Comparison of ENCODE assay signal across 15 mouse cellular contexts in the genomic region with DNA sequence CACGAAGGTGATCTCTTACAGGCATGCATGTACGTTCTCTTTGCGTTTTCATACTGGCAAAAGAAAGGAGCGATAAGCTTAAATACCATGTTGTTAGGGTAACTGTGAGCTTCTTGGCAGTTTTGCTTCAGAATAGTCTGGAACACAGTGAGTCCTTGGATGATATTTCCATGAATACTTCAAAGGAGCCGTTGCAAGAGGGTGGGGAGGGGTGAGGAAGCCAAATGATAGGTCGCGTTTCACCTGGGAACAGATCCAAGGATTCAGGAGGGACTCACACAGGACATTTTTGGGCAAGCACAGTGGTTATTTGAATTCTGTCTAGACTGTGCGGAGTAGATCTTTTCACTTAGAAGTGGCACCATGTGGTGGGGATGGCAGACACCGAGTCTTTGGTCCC. TPM values are rescaled to one million over a fixed set of nuclear protein-coding genes. Genes with fewer than 3 reads are reported as not detected.
A peak's percentile ranks its signal among the peaks of the same experiment; 100 is the strongest.
DNase-seq lines count a peak whose midpoint lies in the region.
"Had no signal": no experiment of that assay in that cellular context is flagged by ENCODE, and none has a peak within 500 bp of the region (broad histone marks: within the 10 kb centered on the region; RNA-seq: fewer than 3 reads in every experiment).

No protein-coding gene starts in this region.

- DNase-seq in adrenal gland, adult 2 months: peak; percentile 63
- DNase-seq in adrenal gland, postnatal 25 days: no peak
- peak; percentile 63 for DNase-seq in adrenal gland, postnatal 14 days
- DNase-seq in adrenal gland, adult 18-20 months (ENCODE audit: low spot score in 2 of 2): no peak
- peak; percentile 38 for DNase-seq in gastrocnemius, adult 18-20 months (ENCODE audit: low spot score)
- no peak for DNase-seq in gastrocnemius, postnatal 4 days (ENCODE audit: low spot score in 2 of 2)
- peak; percentile 37 to 47 for DNase-seq in adrenal gland, postnatal 36 days
- DNase-seq in thymus, postnatal 0 days (ENCODE audit: low spot score): no peak
- DNase-seq: cerebellum, adult 11-12 months; cerebellum, adult 2 months; cerebellum, adult 9-10 months; cerebellum, postnatal 10 days; cerebellum, postnatal 25 days; forebrain, postnatal 0 days had no signal

RNA-seq across cellular contexts. Expression of a gene that starts 3.8 kb away (rescaled TPM):
- total RNA-seq in adrenal gland, adult 2 months (2021): 10 to 100 TPM; 56.4 to 81.3 TPM
- 58.8 and 64.4 TPM in 2 replicates for polyA plus RNA-seq in adrenal gland, adult 2 months (2012; rRNA removed)
- 51.0 and 53.3 TPM in 2 replicates for total RNA-seq in adrenal gland, postnatal 25 days (2021)
- total RNA-seq in adrenal gland, postnatal 14 days (2021): 83.3 and 86.4 TPM in 2 replicates
- 10 to 100 TPM; 61.3 to 67.1 TPM for total RNA-seq in adrenal gland, adult 18-20 months (2021)
- total RNA-seq in gastrocnemius, adult 18-20 months (2021): 10 to 100 TPM; 50.8 to 54.9 TPM
- 10 to 100 TPM; 51.8 to 54.7 TPM for total RNA-seq in gastrocnemius, postnatal 4 days (2021)
- 10 to 100 TPM; 70.9 to 73.6 TPM for total RNA-seq in adrenal gland, postnatal 36 days (2021)
- polyA plus RNA-seq in thymus, postnatal 0 days (2015; fragmentation: Nextera tagmentation; extraction: Ambion mirVana): 111 and 121 TPM in 2 replicates

RNA-seq across cellular contexts. Expression of a gene that starts 8.5 kb away (rescaled TPM):
- 10 to 100 TPM; 28.8 to 33.6 TPM for total RNA-seq in adrenal gland, adult 2 months (2021)
- polyA plus RNA-seq in adrenal gland, adult 2 months (2012; rRNA removed): 36.4 and 40.3 TPM in 2 replicates
- 35.2 and 39.1 TPM in 2 replicates for total RNA-seq in adrenal gland, postnatal 25 days (2021)
- 38.1 and 40.4 TPM in 2 replicates for total RNA-seq in adrenal gland, postnatal 14 days (2021)
- 10 to 100 TPM; 28.3 to 33.5 TPM for total RNA-seq in adrenal gland, adult 18-20 months (2021)
- 10 to 100 TPM; 10.6 to 12.2 TPM for total RNA-seq in gastrocnemius, adult 18-20 months (2021)
- 10 to 100 TPM; 27.5 to 29.9 TPM for total RNA-seq in gastrocnemius, postnatal 4 days (2021)
- total RNA-seq in adrenal gland, postnatal 36 days (2021): 10 to 100 TPM; 30.8 to 39.5 TPM
- 205 and 222 TPM in 2 replicates for polyA plus RNA-seq in thymus, postnatal 0 days (2015; fragmentation: Nextera tagmentation; extraction: Ambion mirVana)

RNA-seq across cellular contexts. Expression of a gene that starts 49.3 kb away (rescaled TPM):
- total RNA-seq in adrenal gland, adult 2 months (2021): 10 to 100 TPM; 40.2 to 41.6 TPM
- polyA plus RNA-seq in adrenal gland, adult 2 months (2012; rRNA removed): 14.9 and 15.2 TPM in 2 replicates
- 40.0 and 44.5 TPM in 2 replicates for total RNA-seq in adrenal gland, postnatal 25 days (2021)
- 35.6 and 40.0 TPM in 2 replicates for total RNA-seq in adrenal gland, postnatal 14 days (2021)
- total RNA-seq in adrenal gland, adult 18-20 months (2021): 10 to 100 TPM; 37.1 to 43.7 TPM
- 10 to 100 TPM; 19.8 to 21.3 TPM for total RNA-seq in gastrocnemius, adult 18-20 months (2021)
- 10 to 100 TPM; 28.7 to 31.7 TPM for total RNA-seq in gastrocnemius, postnatal 4 days (2021)
- 10 to 100 TPM; 32.4 to 33.8 TPM for total RNA-seq in adrenal gland, postnatal 36 days (2021)
- polyA plus RNA-seq in thymus, postnatal 0 days (2015; fragmentation: Nextera tagmentation; extraction: Ambion mirVana): 25.2 and 28.0 TPM in 2 replicates

RNA-seq across cellular contexts. Expression of a gene that starts 49.3 kb away (rescaled TPM):
- total RNA-seq in adrenal gland, adult 2 months (2021): 10 to 100 TPM; 41.4 to 43.6 TPM
- 10.3 and 14.9 TPM in 2 replicates for polyA plus RNA-seq in adrenal gland, adult 2 months (2012; rRNA removed)
- 40.3 TPM in 2 replicates for total RNA-seq in adrenal gland, postnatal 25 days (2021)
- 39.2 and 46.9 TPM in 2 replicates for total RNA-seq in adrenal gland, postnatal 14 days (2021)
- total RNA-seq in adrenal gland, adult 18-20 months (2021): 10 to 100 TPM; 32.9 to 42.8 TPM
- total RNA-seq in gastrocnemius, adult 18-20 months (2021): 10 to 100 TPM; 33.1 to 36.1 TPM
- 10 to 100 TPM; 26.8 to 34.3 TPM for total RNA-seq in gastrocnemius, postnatal 4 days (2021)
- total RNA-seq in adrenal gland, postnatal 36 days (2021): 10 to 100 TPM; 40.9 to 42.2 TPM
- polyA plus RNA-seq in thymus, postnatal 0 days (2015; fragmentation: Nextera tagmentation; extraction: Ambion mirVana): 42.5 and 43.2 TPM in 2 replicates

RNA-seq across cellular contexts. Expression of a gene that starts 54.8 kb away (rescaled TPM):
- total RNA-seq in adrenal gland, adult 2 months (2021): 1 to 10 TPM; 1.1 to 2.9 TPM
- polyA plus RNA-seq in adrenal gland, adult 2 months (2012; rRNA removed): 0.06 and 0.12 TPM in 2 replicates
- total RNA-seq in adrenal gland, postnatal 25 days (2021): 0.90 and 2.6 TPM in 2 replicates
- total RNA-seq in adrenal gland, postnatal 14 days (2021): 1.1 and 2.0 TPM in 2 replicates
- total RNA-seq in adrenal gland, adult 18-20 months (2021): 1 to 10 TPM in 1 of 2 experiments, under 1 TPM in 1; 0.96 to 1.1 TPM
- total RNA-seq in gastrocnemius, adult 18-20 months (2021): under 1 TPM; 0.14 to 0.19 TPM
- total RNA-seq in gastrocnemius, postnatal 4 days (2021): under 1 TPM; 0.21 to 0.64 TPM
- 1 to 10 TPM; 1.1 to 2.6 TPM for total RNA-seq in adrenal gland, postnatal 36 days (2021)
- 0.07 and 0.27 TPM in 2 replicates for polyA plus RNA-seq in thymus, postnatal 0 days (2015; fragmentation: Nextera tagmentation; extraction: Ambion mirVana)
- total RNA-seq: MEL had no signal

Comparison
In these comparisons a context has a peak if more than half of its experiments do, and no peak if none do; other contexts are left out.
1. DNase-seq: peak in adrenal gland, adult 2 months (single experiment), adrenal gland, postnatal 14 days (single experiment), gastrocnemius, adult 18-20 months (single experiment) and adrenal gland, postnatal 36 days (2 of 2); none in adrenal gland, postnatal 25 days (single experiment), adrenal gland, adult 18-20 months (0 of 2), gastrocnemius, postnatal 4 days (0 of 2) and thymus, postnatal 0 days (single experiment).